Mouse (Mus musculus): ENCODE measurements around the gene R3hdm4. TPM values are rescaled to one million over a fixed set of nuclear protein-coding genes. Genes with fewer than 3 reads are reported as not detected.
A peak's percentile ranks its signal among the peaks of the same experiment; 100 is the strongest.

The R3hdm4 gene
- polyA plus RNA-seq, 1 experiment from 2014 or later: 116 TPM

DNA sequence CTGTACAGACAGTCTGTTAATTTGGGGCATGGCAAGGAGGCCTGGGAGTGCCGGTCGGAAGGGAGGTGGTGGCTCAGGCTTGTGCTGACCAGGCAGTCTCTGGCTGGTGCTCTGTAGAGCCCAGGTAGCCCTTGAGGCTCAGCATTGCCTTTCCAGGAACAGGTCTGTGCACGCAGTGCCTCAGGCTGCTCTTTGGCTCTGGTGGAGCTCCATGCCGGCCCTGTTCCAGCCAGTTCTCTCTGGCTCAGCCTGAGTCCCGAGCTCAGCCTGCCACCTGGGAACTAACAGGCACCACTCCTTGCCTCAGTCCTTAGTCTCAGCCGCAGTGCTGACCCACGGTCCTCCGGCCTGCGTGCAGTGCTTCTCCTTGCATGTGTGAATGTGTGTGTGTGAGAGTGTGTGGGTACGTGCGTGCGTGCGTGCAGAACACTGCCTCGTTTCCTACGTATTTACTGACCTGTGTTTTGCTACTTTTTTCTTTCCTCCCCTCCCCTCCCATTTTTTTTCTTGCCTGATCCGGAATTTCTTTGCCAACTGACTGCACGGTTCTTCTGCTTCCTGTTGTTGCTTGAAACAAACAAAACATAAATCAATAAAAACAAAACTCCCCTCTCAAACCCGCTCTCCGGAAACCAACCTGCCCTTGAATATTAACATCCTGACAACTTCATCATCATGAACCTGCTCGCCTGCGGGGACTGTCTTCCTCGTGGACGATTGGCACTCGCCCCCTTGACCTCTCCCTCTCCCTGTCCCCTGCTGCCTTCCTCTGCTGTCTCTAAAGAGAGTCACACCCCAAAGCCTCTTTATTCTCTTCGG is 59.6 kb downstream of the R3hdm4 start:
- Histone ChIP-seq H3K9ac (ENCODE audit: low read depth, low read length) (peak overlapping the region; percentile 2), H3K27ac (ENCODE audit: low read length) (peak overlapping the region; percentile 2; the same call in 1 of the 2 replicates), H3K36me3 (ENCODE audit: control insufficient read depth, insufficient read depth, low read length) (peaks cover 47% of the 10 kb centered on the region), H3K27me3 (replicated peaks; ENCODE audit: control insufficient read depth, insufficient read depth, low read length) (no peaks in the 10 kb centered on the region), H3K4me1 (ENCODE audit: control insufficient read depth, insufficient read depth, low read length) (peaks cover 46% of the 10 kb centered on the region), H3K4me2 (ENCODE audit: low read depth, low read length) (no peak overlapping the region), H3K9me3 (ENCODE audit: control insufficient read depth, low read length) (no peaks in the 10 kb centered on the region), H3K4me3 (ENCODE audit: low read length) (no peak overlapping the region)
- ATAC-seq: no peak
- 64% methylated on average over 25 of the region's 25 CpGs for whole genome bisulfite sequencing

DNA sequence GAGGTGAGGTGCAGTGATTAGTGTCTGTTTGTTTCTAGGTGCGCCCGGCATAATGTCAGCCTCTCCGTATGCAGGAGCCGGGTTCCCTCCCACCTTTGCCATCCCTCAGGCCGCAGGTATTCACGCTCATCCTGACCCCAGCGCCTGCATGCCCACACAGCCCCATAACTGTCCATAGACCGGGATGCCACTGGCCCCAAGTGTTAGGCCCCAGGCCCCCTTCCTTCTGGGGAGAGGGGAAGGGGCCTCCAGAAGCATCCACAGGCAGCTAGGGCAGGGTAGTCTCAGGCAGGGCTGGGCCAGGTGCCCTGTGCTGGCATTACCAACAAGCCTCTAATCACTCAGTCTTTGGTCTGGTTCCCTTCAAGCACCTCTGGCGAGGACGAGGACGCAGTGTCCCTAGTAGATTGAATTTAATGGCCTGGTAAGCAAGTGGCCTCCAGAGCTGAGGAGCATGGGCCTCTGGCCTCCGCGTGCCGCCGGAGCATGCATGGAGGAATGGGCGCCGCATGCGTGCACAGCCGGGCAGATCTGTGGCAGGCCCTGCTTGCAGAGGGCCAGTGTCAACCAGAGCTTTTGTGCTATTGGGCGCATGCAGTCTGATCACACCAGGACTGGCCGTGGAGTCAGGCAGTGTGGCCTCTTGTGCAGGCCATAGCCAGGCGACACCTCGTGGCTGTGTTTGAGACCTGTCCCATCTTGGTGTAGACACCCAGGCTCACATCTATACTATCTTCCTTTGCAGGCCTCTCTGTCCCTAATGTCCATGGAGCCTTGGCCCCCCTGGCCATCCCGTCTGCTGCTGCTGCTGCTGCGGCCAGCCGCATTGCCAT is 60.7 kb downstream of the R3hdm4 start:
- H3K9me3 ChIP-seq (ENCODE audit: control insufficient read depth, low read length): no peaks in the 10 kb centered on the region
- no peak overlapping the region for H3K4me2 ChIP-seq (ENCODE audit: low read depth, low read length)
- no peak overlapping the region for H3K4me3 ChIP-seq (ENCODE audit: low read length)
- peaks cover 47% of the 10 kb centered on the region for H3K4me1 ChIP-seq (ENCODE audit: control insufficient read depth, insufficient read depth, low read length)
- H3K27ac ChIP-seq (ENCODE audit: low read length): no peak overlapping the region
- H3K27me3 ChIP-seq (replicated peaks; ENCODE audit: control insufficient read depth, insufficient read depth, low read length): no peaks in the 10 kb centered on the region
- WGBS: 89% methylated on average over 26 of the region's 26 CpGs
- peak overlapping the region; percentile 2; the same call in 1 of the 2 replicates for H3K9ac ChIP-seq (ENCODE audit: low read depth, low read length)
- no peak for ATAC-seq
- peaks cover 48% of the 10 kb centered on the region for H3K36me3 ChIP-seq (ENCODE audit: control insufficient read depth, insufficient read depth, low read length)

Small RNA genes lying within 50 kb of the gene (microRNA-seq; reads per million reads assigned to microRNA genes)
- gene Mir6910: not detected

Other genes with a start within 250 kb of the R3hdm4 start
- 120 and 128 TPM in 2 replicates for gene Cdc34, start 239.0 kb downstream of the R3hdm4 start, polyA plus RNA-seq (2015; fragmentation: Nextera tagmentation; extraction: Ambion mirVana)
- gene Gzmm, start 232.2 kb downstream of the R3hdm4 start, polyA plus RNA-seq (2015; fragmentation: Nextera tagmentation; extraction: Ambion mirVana): 0.21 and 0.56 TPM in 2 replicates
- 1,158 and 1,189 TPM in 2 replicates for gene Bsg, start 216.7 kb downstream of the R3hdm4 start, polyA plus RNA-seq (2015; fragmentation: Nextera tagmentation; extraction: Ambion mirVana)
- gene Hcn2, start 204.6 kb downstream of the R3hdm4 start, polyA plus RNA-seq (2015; fragmentation: Nextera tagmentation; extraction: Ambion mirVana): 0.04 TPM in 1 of 2 replicates, not detected in the other
- 38.8 and 40.5 TPM in 2 replicates for gene Polrmt, start 174.6 kb downstream of the R3hdm4 start, polyA plus RNA-seq (2015; fragmentation: Nextera tagmentation; extraction: Ambion mirVana)
- 0.26 TPM in 1 of 2 replicates, not detected in the other for gene Fgf22, start 166.1 kb downstream of the R3hdm4 start, polyA plus RNA-seq (2015; fragmentation: Nextera tagmentation; extraction: Ambion mirVana)
- gene Rnf126, start 154.3 kb downstream of the R3hdm4 start, polyA plus RNA-seq (2015; fragmentation: Nextera tagmentation; extraction: Ambion mirVana): 39.7 and 56.6 TPM in 2 replicates
- gene Fstl3, start 143.9 kb downstream of the R3hdm4 start, polyA plus RNA-seq (2015; fragmentation: Nextera tagmentation; extraction: Ambion mirVana): 15.1 and 16.6 TPM in 2 replicates
- gene Prss57, start 130.2 kb downstream of the R3hdm4 start, polyA plus RNA-seq (2015; fragmentation: Nextera tagmentation; extraction: Ambion mirVana): 0.07 and 0.11 TPM in 2 replicates
- gene Palm, start 127.6 kb downstream of the R3hdm4 start, polyA plus RNA-seq (2015; fragmentation: Nextera tagmentation; extraction: Ambion mirVana): 44.1 and 44.8 TPM in 2 replicates
- gene Misp, start 100.2 kb downstream of the R3hdm4 start, polyA plus RNA-seq (2015; fragmentation: Nextera tagmentation; extraction: Ambion mirVana): 204 and 210 TPM in 2 replicates
- 295 and 302 TPM in 2 replicates for gene Ptbp1, start 66.8 kb downstream of the R3hdm4 start, polyA plus RNA-seq (2015; fragmentation: Nextera tagmentation; extraction: Ambion mirVana)
- 2.7 and 2.8 TPM in 2 replicates for gene Prtn3, start 46.7 kb downstream of the R3hdm4 start, polyA plus RNA-seq (2015; fragmentation: Nextera tagmentation; extraction: Ambion mirVana)
- gene Plppr3, start 46.6 kb downstream of the R3hdm4 start, polyA plus RNA-seq (2015; fragmentation: Nextera tagmentation; extraction: Ambion mirVana): 25.5 and 28.2 TPM in 2 replicates
- 0.42 and 2.4 TPM in 2 replicates for gene Elane, start 35.0 kb downstream of the R3hdm4 start, polyA plus RNA-seq (2015; fragmentation: Nextera tagmentation; extraction: Ambion mirVana)
- not detected in 2 replicates for gene Cfd, start 30.4 kb downstream of the R3hdm4 start, polyA plus RNA-seq (2015; fragmentation: Nextera tagmentation; extraction: Ambion mirVana)
- gene Med16, start 12.3 kb downstream of the R3hdm4 start, polyA plus RNA-seq (2015; fragmentation: Nextera tagmentation; extraction: Ambion mirVana): 34.1 and 37.2 TPM in 2 replicates
- 2.1 and 7.8 TPM in 2 replicates for gene Gm26602, start 10.4 kb downstream of the R3hdm4 start, polyA plus RNA-seq (2015; fragmentation: Nextera tagmentation; extraction: Ambion mirVana)
- gene Kiss1r, start 4.2 kb downstream of the R3hdm4 start, polyA plus RNA-seq (2015; fragmentation: Nextera tagmentation; extraction: Ambion mirVana): 0.68 and 0.69 TPM in 2 replicates
- 19.4 and 22.1 TPM in 2 replicates for gene Arid3a, start 5.8 kb upstream of the R3hdm4 start, polyA plus RNA-seq (2015; fragmentation: Nextera tagmentation; extraction: Ambion mirVana)
- gene Wdr18, start 38.9 kb upstream of the R3hdm4 start, polyA plus RNA-seq (2015; fragmentation: Nextera tagmentation; extraction: Ambion mirVana): 86.2 and 96.6 TPM in 2 replicates
- 0.15 and 0.16 TPM in 2 replicates for gene Grin3b, start 49.5 kb upstream of the R3hdm4 start, polyA plus RNA-seq (2015; fragmentation: Nextera tagmentation; extraction: Ambion mirVana)
- gene Tmem259, start 63.1 kb upstream of the R3hdm4 start, polyA plus RNA-seq (2015; fragmentation: Nextera tagmentation; extraction: Ambion mirVana): 7.0 and 9.7 TPM in 2 replicates
- 226 and 245 TPM in 2 replicates for gene Cnn2, start 67.4 kb upstream of the R3hdm4 start, polyA plus RNA-seq (2015; fragmentation: Nextera tagmentation; extraction: Ambion mirVana)
- 3.3 and 3.4 TPM in 2 replicates for gene Abca7, start 75.3 kb upstream of the R3hdm4 start, polyA plus RNA-seq (2015; fragmentation: Nextera tagmentation; extraction: Ambion mirVana)
- gene Arhgap45, start 95.4 kb upstream of the R3hdm4 start, polyA plus RNA-seq (2015; fragmentation: Nextera tagmentation; extraction: Ambion mirVana): 6.0 and 7.3 TPM in 2 replicates
- gene Polr2e, start 118.6 kb upstream of the R3hdm4 start, polyA plus RNA-seq (2015; fragmentation: Nextera tagmentation; extraction: Ambion mirVana): 190 and 212 TPM in 2 replicates
- 942 and 972 TPM in 2 replicates for gene Gpx4, start 126.0 kb upstream of the R3hdm4 start, polyA plus RNA-seq (2015; fragmentation: Nextera tagmentation; extraction: Ambion mirVana)
- gene Sbno2, start 184.4 kb upstream of the R3hdm4 start, polyA plus RNA-seq (2015; fragmentation: Nextera tagmentation; extraction: Ambion mirVana): 13.4 and 14.3 TPM in 2 replicates
- gene Stk11, start 194.6 kb upstream of the R3hdm4 start, polyA plus RNA-seq (2015; fragmentation: Nextera tagmentation; extraction: Ambion mirVana): 13.8 and 15.7 TPM in 2 replicates
- 846 and 854 TPM in 2 replicates for gene Atp5d, start 217.4 kb upstream of the R3hdm4 start, polyA plus RNA-seq (2015; fragmentation: Nextera tagmentation; extraction: Ambion mirVana)
- 5.1 TPM in 2 replicates for gene Cbarp, start 219.6 kb upstream of the R3hdm4 start, polyA plus RNA-seq (2015; fragmentation: Nextera tagmentation; extraction: Ambion mirVana)
- 8.8 and 10.3 TPM in 2 replicates for gene Midn, start 227.1 kb upstream of the R3hdm4 start, polyA plus RNA-seq (2015; fragmentation: Nextera tagmentation; extraction: Ambion mirVana)
- 53.2 and 62.6 TPM in 2 replicates for gene Cirbp, start 244.8 kb upstream of the R3hdm4 start, polyA plus RNA-seq (2015; fragmentation: Nextera tagmentation; extraction: Ambion mirVana)